Mouse (Mus musculus): ENCODE measurements around the gene Atad5. TPM values are rescaled to one million over a fixed set of nuclear protein-coding genes. Genes with fewer than 3 reads are reported as not detected.
"Not testable (repeated sequence)": the region's sequence is repeated elsewhere in the genome, so short reads cannot be mapped to it uniquely, and the experiment has no call there.

Gene Atad5
- total RNA-seq, 2 experiments from 2014 or later: 2.7 to 3.0 TPM

DNA sequence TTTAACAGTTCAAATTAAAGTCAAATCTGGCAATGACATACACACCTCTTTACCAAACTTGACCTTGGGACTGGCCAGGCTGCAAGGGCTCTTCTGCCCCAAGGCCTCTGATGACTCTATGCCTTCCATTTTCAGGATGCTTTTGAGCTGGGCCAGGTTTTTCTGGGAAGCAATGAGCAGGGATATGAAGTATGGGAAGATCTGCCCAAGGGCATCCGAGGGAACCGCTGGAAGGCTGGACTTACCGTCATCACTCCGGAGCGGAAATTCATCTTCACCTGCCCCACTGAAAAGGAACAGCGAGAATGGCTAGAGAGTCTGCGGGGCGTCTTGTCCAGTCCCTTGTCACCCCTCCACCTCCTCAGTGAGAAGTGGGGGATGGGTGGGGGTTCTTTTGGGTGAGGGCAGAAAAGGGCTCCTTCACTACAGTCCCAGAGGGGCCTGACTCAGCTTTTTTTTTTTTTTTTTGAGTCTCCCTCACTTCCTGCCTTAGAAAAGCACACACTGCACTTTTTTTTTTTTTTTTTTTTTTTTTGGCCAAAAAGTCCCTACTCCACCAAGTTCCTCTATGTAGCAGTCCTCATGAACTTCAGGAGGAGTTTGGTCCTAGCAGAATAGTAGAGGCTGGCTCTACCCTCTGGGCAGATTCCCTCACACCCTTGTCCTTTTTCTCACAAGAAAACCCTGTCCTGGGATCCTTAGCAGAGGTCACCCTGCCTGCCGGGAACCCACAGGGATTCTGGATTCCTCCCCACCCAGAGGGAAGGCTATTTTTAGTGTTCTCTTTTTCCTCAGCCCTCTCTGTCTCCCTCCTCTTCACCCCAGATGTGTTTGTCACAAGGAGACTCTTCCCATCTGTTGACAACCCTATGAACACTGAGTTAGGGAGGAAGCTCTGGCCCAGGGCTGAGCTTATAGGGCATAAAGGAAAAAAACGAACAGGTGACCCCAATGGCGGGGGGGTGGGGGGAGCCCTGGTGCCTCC lies 88.0 kb downstream of the Atad5 start:
- DNase-seq (ENCODE audit: low spot score in 2 of 2): no peak

DNA sequence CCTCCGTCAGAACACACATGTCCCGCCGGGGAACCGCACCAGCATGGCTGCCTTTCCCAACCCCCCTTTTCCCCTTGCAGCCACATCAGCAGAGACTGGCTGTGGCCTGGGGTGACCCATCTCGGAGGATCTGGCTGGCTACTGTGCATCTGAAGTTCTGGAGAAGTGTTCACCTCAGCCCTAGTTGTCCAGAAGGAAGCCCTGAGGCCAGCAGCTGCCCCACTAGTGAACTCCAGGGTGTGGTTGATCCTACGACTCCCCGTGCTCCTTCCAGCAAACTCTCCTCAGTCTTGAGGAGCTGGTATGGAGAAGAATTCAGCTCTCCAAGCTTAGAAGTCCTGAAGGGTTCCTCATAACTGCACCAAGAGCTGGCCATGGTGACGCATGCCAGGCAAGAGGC lies 89.1 kb downstream of the Atad5 start:
- DNase-seq (ENCODE audit: low spot score in 2 of 2): no peak

DNA sequence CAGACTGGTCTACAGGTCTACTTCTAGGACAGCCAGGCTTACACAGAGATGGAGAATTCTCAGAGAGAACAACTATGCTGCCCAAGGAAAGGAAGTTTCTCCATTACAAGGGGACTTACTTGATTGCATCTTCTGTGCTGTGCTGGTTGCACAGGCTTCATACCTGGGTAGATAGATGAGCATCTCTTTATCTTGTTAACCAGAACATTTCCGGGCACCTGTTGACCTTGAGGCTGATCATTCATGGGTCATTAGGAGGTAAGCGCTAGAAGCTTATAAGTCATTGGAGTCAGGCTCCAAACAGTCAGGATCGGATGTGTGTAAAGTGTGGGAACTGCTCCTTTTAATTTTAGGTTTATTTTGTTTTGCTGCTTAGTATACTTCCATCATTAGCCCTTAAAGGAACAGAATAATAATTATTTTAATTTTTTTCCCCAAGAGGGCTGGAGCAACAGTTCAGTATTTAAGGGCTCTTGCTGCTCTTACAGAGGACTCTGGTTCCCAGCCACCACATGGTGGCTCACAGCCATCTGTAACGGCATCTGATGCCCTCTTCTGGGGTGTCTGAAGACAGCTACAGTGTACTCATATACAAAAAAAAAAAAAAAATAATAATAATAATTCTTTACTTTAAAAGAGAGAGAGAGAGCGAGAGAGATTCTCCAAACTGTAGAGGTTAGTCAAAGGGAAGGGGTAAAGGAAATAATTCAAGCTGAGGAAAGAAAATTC lies 92.0 kb downstream of the Atad5 start:
- DNase-seq (ENCODE audit: low spot score in 2 of 2): no peak

- DNase-seq (ENCODE audit: low spot score in 2 of 2): not testable (repeated sequence)
Observed at GRCm38 (mm10) chr11:80183054-80183704, 94.0 kb downstream of the Atad5 start.

- DNase-seq (ENCODE audit: low spot score in 2 of 2): peak; percentile 71 to 80
Observed at GRCm38 (mm10) chr11:80183705-80184255, 94.6 kb downstream of the Atad5 start, which contains the start of gene Rnf135. Gene Rnf135 (plus strand): TSS chr11:80183851.

- no peak for DNase-seq (ENCODE audit: low spot score in 2 of 2)
Observed at GRCm38 (mm10) chr11:80184531-80185071, 95.4 kb downstream of the Atad5 start.

Other genes starting within 250 kb of the Atad5 start
- 10 to 100 TPM; 26.1 to 26.6 TPM for gene Utp6, start 127.0 kb upstream of the Atad5 start, total RNA-seq (2021)
- 10 to 100 TPM; 34.3 to 37.7 TPM for gene Suz12, start 96.3 kb upstream of the Atad5 start, total RNA-seq (2021)
- 10 to 100 TPM; 12.1 to 15.0 TPM for gene Crlf3, start 8.4 kb upstream of the Atad5 start, total RNA-seq (2021)
- gene Tefm, start 52.8 kb downstream of the Atad5 start, total RNA-seq (2021): 1 to 10 TPM; 6.9 to 7.2 TPM
- gene Adap2, start 64.7 kb downstream of the Atad5 start, total RNA-seq (2021): 1 to 10 TPM; 4.7 to 7.2 TPM
- gene Rnf135, start 94.5 kb downstream of the Atad5 start, total RNA-seq (2021): 1 to 10 TPM; 3.9 to 4.1 TPM
- 10 to 100 TPM; 72.1 to 73.3 TPM for gene Rhot1, start 119.6 kb downstream of the Atad5 start, total RNA-seq (2021)
- gene Rhbdl3, start 211.5 kb downstream of the Atad5 start, total RNA-seq (2021): 10 to 100 TPM; 22.3 to 24.5 TPM

Data from left cerebral cortex, adult 18-20 months (tissue).